In genomic region chr12:57825754-57826153, GRCm38 (mm10) we compare ENCODE assay signal across 10 mouse cellular contexts.
DNase-seq lines count a peak whose midpoint lies in the region; ATAC-seq lines count a peak whose summit lies in the region.
"Had no signal": no experiment of that assay in that cellular context is flagged by ENCODE, and none has a peak within 500 bp of the region (broad histone marks: within the 10 kb centered on the region; RNA-seq: fewer than 3 reads in every experiment).

No protein-coding gene starts in this region.

- H3K4me2 ChIP-seq in hindbrain, embryonic 13.5 days: no peak overlapping the region
- no peak overlapping the region for H3K4me2 ChIP-seq in hindbrain, embryonic 12.5 days (replicated peaks)
- H3K4me2 ChIP-seq: embryonic facial prominence, embryonic 12.5 days; liver, embryonic 13.5 days had no signal

- 19% methylated on average over 3 of the region's 3 CpGs for WGBS in hindbrain, embryonic 13.5 days
- 23% methylated on average over 3 of the region's 3 CpGs for WGBS in hindbrain, embryonic 12.5 days

- no peaks in the 10 kb centered on the region for H3K9me3 ChIP-seq in hindbrain, embryonic 13.5 days
- H3K9me3 ChIP-seq in hindbrain, embryonic 12.5 days (replicated peaks): no peaks in the 10 kb centered on the region
- H3K9me3 ChIP-seq: embryonic facial prominence, embryonic 12.5 days; liver, embryonic 13.5 days had no signal

- H3K4me1 ChIP-seq in hindbrain, embryonic 13.5 days (replicated peaks): no peaks in the 10 kb centered on the region
- no peaks in the 10 kb centered on the region for H3K4me1 ChIP-seq in hindbrain, embryonic 12.5 days
- H3K4me1 ChIP-seq: embryonic facial prominence, embryonic 12.5 days; liver, embryonic 13.5 days had no signal

- H3K4me3 ChIP-seq in hindbrain, embryonic 13.5 days: no peak overlapping the region
- H3K4me3 ChIP-seq in hindbrain, embryonic 12.5 days: no peak overlapping the region
- H3K4me3 ChIP-seq: embryonic facial prominence, embryonic 12.5 days; liver, embryonic 13.5 days had no signal

- 0 out of 2 replicates have a peak, but pooled peaks have one; percentile 17 for ATAC-seq in hindbrain, embryonic 13.5 days (ENCODE audit: low FRiP score)
- no peak for ATAC-seq in hindbrain, embryonic 12.5 days (ENCODE audit: low FRiP score)
- no peak for ATAC-seq in inflammation-experienced regulatory T-cells, adult 6 months

- H3K27ac ChIP-seq in hindbrain, embryonic 13.5 days: no peak overlapping the region
- H3K27ac ChIP-seq in hindbrain, embryonic 12.5 days: no peak overlapping the region
- H3K27ac ChIP-seq: embryonic facial prominence, embryonic 12.5 days; liver, embryonic 13.5 days had no signal

- H3K36me3 ChIP-seq in hindbrain, embryonic 13.5 days: no peaks in the 10 kb centered on the region
- no peaks in the 10 kb centered on the region for H3K36me3 ChIP-seq in hindbrain, embryonic 12.5 days
- H3K36me3 ChIP-seq: embryonic facial prominence, embryonic 12.5 days; liver, embryonic 13.5 days had no signal

- no peaks in the 10 kb centered on the region for H3K27me3 ChIP-seq in hindbrain, embryonic 13.5 days
- H3K27me3 ChIP-seq in hindbrain, embryonic 12.5 days: no peaks in the 10 kb centered on the region
- H3K27me3 ChIP-seq: embryonic facial prominence, embryonic 12.5 days; liver, embryonic 13.5 days had no signal

- no peak overlapping the region for H3K9ac ChIP-seq in hindbrain, embryonic 13.5 days
- no peak overlapping the region for H3K9ac ChIP-seq in hindbrain, embryonic 12.5 days
- H3K9ac ChIP-seq: embryonic facial prominence, embryonic 12.5 days; liver, embryonic 13.5 days had no signal

- peak; percentile 88 for DNase-seq in 416B (ENCODE audit: low read depth)
- peak; percentile 47 for DNase-seq in Muller cell, postnatal 12 days (ENCODE audit: inconsistent ontology term)
- peak; percentile 5 for DNase-seq in gonadal fat pad, adult 2 months (ENCODE audit: low read depth)
- peak; percentile 73 for DNase-seq in retina, postnatal 1 day
- no peak for DNase-seq in right cerebral cortex, postnatal 14 days
- DNase-seq: liver, embryonic 13.5 days had no signal
